Mouse (Mus musculus): Measurements from ENCODE around the gene Efemp2.
A peak's percentile ranks its signal among the peaks of the same experiment; 100 is the strongest.
"Not testable (repeated sequence)": the region's sequence is repeated elsewhere in the genome, so short reads cannot be mapped to it uniquely, and the experiment has no call there.

Gene Efemp2

DNA sequence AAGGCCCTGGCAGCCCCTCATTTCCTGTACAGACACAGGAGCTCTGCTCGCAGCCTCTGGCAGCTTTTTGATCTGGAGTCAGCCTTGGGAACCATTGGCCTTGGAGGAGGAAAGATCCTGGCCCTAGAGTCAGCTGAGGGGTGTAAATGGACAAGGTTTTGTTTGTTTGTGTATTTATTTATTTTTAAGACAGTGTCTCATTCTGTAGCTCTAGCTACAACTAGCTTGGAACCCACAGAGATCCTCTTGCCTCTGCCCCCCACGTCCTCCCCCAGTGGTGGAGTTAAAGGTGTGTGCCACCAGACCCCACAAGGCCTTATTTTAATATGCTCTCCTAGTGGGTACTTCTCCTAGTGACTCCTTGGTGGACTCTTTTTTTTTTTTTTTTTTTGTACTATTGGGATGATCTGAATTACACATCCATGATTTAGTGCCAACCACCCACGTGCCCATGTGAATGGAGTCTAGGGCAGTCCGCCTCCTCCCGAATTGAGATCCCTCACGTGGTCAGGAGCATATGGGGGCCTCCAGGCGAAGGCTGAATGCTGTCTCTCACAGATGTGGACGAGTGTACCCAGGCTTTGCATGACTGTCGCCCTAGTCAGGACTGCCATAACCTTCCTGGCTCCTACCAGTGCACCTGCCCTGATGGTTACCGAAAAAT, 3.4 kb downstream of the Efemp2 start:
- DNase-seq (ENCODE audit: low spot score in 2 of 2): no peak

DNA sequence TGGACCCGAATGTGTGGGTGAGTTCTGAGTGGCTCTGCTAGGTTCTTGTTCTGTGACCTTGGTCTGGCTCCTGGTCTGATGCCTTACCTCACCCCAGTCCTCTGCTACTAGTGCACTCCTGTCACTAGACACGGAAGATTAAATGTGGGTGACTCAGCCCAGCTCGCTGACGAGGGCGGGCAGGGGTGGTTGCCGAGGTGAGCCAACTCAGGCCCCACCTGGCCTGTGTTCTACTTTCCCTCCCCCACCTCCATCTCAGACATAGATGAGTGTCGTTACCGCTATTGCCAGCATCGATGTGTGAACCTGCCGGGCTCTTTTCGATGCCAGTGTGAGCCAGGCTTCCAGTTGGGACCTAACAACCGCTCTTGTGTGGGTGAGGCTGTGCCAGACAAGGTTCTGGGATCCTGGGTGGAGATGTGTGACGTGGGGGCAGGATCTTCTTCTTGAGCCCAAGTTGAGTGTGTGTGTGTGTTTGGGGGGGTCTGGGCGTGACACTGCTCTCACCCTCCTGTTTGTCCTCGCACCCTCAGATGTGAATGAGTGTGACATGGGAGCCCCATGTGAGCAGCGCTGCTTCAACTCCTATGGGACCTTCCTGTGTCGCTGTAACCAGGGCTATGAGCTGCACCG, 4.0 kb downstream of the Efemp2 start:
- DNase-seq (ENCODE audit: low spot score in 2 of 2): no peak

DNA sequence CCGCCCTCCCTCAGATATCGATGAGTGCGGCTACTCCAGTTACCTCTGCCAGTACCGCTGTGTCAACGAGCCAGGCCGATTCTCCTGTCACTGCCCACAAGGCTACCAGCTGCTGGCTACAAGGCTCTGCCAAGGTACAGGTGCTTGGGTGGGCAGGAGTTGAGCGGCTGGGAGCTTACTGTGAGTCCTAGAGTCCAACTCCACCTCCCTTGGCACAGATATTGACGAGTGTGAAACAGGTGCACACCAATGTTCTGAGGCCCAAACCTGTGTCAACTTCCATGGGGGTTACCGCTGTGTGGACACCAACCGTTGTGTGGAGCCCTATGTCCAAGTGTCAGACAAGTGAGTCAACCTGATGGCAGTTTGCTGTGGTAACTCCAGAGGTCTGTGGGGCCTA, 6.3 kb downstream of the Efemp2 start:
- DNase-seq (ENCODE audit: low spot score in 2 of 2): no peak

DNA sequence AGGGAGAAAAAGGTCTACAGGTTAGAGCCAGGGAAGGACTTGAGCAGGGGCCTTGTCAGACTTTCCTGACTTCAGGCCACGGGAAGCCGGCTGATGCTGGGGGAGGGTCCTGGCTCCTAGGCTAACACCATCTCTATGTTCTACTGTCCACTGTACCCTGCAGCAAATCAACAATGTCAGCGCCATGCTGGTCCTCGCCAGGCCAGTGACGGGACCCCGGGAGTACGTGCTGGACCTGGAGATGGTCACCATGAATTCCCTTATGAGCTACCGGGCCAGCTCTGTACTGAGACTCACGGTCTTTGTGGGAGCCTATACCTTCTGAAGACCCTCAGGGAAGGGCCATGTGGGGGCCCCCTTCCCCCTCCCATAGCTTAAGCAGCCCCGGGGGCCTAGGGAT, 7.6 kb downstream of the Efemp2 start:
- no peak for DNase-seq (ENCODE audit: low spot score in 2 of 2)

- DNase-seq (ENCODE audit: low spot score in 2 of 2): no peak
These were observed 9.9 kb downstream of the Efemp2 start for GRCm38 (mm10) chr19:5483386-5484359.

GRCm38 (mm10) chr19:5484496-5484895, 10.7 kb downstream of the Efemp2 start:
- DNase-seq (ENCODE audit: low spot score in 2 of 2): no peak

DNA sequence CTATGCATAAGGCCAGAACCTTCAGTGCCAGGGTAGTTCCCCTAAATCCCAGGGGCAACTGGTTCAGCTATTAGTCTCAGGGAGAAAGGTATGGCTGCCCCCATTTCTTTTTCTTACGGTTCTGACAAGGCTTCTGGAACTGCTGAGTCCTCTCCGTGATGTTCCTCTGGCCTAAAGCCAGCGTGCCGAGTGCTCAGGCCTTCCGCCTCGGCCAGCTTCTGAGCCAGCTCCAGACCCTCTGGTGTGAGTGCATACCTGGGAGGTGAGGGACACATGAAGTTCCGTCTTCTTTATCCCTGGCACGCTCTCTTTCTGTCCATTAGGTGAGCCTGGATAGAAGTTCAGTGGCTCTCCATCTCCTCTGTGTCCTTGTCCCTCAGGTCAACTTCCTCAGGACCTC, 11.6 kb downstream of the Efemp2 start:
- no peak for DNase-seq (ENCODE audit: low spot score in 2 of 2)

DNA sequence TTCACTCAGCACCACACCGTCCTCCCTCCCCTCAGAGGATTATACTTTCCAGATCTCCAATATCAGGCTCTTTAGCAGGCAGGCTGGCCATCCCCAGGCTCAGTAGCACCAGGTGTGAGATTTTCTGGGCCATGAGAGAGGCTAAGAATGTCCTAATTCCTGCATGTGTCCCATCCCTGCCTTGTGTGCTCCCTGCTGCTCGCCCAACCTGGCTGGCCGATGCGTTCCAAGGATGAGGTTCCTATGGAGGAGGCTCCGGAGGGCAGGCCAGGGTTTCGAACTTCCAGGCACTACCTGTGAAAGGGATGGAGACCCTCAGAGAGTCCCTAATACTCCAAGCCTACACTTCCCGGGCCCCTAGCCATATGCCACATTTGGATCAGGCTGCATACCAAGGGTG, 12.1 kb downstream of the Efemp2 start:
- no peak for DNase-seq (ENCODE audit: low spot score in 2 of 2)

DNA sequence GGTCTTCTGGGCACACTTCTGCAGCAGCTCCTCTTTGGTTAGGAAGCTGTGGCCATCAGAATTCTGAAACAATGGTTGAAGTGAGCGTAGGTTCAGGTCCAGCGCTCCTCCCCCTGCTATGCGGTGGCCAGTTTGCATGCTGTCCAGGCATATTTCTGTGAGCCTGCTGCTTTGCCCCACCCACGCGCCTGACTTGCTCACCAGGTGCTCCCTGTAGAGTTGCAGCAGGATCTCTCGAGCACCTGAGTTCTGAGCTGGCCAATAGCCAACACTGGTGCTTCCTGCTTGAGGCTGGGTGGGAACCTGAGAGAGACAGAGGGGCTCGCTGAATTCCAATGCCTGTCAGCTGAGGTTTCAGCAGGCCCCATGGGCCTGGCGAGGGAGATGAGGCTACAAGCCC, 12.5 kb downstream of the Efemp2 start:
- DNase-seq (ENCODE audit: low spot score in 2 of 2): no peak

GRCm38 (mm10) chr19:5486771-5487170, 13.0 kb downstream of the Efemp2 start:
- DNase-seq (ENCODE audit: low spot score in 2 of 2): no peak

GRCm38 (mm10) chr19:5487768-5488550, 14.2 kb downstream of the Efemp2 start, which contains the start of gene Mus81:
Gene Mus81, minus strand, starts transcription at chr19:5488402.
- DNase-seq (ENCODE audit: low spot score in 2 of 2): peak; percentile 96 to 99

DNA sequence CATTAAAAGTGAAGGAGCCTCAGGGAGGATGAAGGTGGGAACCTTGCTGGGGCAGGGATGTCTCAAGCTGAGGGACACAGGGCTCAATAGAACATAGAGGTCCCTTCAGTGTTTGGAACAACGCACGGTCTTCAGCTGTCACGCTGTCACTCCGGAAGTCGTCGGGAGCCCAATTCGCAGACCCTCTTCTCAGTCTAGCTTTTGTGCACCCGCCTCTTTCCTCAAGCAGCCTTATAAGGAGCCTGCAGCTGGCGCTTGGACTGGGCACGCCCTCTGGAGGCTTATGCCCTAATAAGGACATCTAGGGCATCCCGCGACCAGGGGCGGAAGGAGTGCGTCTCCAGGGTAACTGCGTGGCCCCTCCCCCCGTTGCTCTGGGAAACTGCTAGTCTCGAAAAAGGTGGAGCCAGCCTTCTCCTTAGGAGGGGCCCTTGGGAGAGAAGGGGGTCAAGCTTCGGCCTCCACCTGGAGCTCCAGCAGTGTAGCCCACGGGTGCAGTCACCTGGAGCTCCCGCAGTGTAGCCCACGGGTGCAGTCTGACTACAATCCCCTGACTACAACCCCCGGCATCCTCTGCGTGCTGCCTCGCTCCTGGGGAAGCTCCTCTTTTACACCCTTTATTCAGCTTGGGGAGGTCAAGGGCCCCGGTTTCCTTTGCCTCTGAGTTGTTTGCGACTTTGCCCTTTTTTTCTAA, 15.3 kb downstream of the Efemp2 start:
- peak; percentile 97 for DNase-seq (ENCODE audit: low spot score in 2 of 2)

DNA sequence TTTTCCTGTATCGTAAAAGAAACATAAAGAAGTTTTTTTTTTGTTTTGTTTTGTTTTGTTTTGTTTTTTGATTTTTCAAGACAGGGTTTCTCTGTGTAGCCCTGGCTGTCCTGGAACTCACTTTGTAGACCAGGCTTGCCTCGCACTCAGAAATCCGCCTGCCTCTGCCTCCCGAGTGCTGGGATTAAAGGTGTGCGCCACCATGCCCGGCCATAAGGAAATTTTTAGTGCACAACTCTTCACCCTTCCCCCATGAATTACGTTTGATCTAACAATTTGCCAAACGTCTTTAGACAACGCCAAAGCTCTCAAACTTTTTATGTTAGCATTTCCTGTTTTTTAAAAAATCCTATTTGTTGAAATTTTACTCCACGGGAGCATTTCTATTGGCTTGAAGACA, 16.0 kb downstream of the Efemp2 start:
- not testable (repeated sequence) for DNase-seq (ENCODE audit: low spot score in 2 of 2)

- peak; percentile 94 to 96 for DNase-seq (ENCODE audit: low spot score in 2 of 2)
These were observed 16.7 kb downstream of the Efemp2 start, which contains the start of gene Cfl1 for GRCm38 (mm10) chr19:5490313-5490897. Gene Cfl1, plus strand, starts transcription at chr19:5490455.

- peak; percentile 84 to 92 for DNase-seq (ENCODE audit: low spot score in 2 of 2)
These were observed 17.3 kb downstream of the Efemp2 start for GRCm38 (mm10) chr19:5490898-5491708.

- DNase-seq (ENCODE audit: low spot score in 2 of 2): no peak
These were observed 18.9 kb downstream of the Efemp2 start for GRCm38 (mm10) chr19:5492641-5493040.

GRCm38 (mm10) chr19:5493301-5493721, 19.6 kb downstream of the Efemp2 start:
- DNase-seq (ENCODE audit: low spot score in 2 of 2): peak in 1 of 2 experiments; percentile 62

- no peak for DNase-seq (ENCODE audit: low spot score in 2 of 2)
These were observed 20.6 kb downstream of the Efemp2 start for GRCm38 (mm10) chr19:5494314-5494713.

- DNase-seq (ENCODE audit: low spot score in 2 of 2): peak in 1 of 2 experiments; percentile 63
These were observed 21.7 kb downstream of the Efemp2 start for GRCm38 (mm10) chr19:5495353-5496051.

Measured in spleen, postnatal 4 days (tissue).